Mouse (Mus musculus): ENCODE results near the gene Zfp663. TPM values are rescaled to one million over a fixed set of nuclear protein-coding genes. Genes with fewer than 3 reads are reported as not detected.

The Zfp663 gene
- total and polyA plus RNA-seq, 3 experiments = 0.18 TPM; not detected in 2

DNA sequence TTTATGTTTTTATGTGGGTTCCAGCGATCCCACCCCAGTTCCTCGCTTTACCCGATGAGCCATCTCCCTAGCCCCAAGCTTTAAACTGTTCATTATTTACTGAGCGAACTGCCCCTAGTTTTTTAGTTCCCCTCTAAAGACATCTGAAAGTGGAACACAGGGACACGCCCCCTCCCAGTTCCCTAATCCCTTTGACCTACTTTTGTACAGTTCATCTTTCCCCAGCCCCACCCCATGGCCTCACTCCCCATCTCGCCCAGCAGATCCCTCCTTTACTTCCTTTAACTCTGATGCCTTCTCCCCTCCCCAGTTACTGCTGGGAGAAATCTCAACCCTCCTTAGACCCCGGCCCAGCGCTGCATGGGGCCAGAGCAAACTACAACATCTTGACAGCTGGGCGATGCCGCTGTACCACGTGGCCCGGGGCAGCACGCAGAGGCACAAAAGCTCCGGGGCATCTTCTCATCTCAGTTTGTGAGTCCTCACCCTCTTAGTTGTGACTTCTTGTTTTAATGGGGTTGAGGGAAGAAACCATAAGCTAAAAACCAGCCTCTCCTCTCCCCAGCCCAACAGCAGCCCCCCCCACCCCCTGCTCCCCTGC, 35.8 kb downstream of the Zfp663 start:
- Histone ChIP-seq H3K36me3 (ENCODE audit: control insufficient read depth in 1 of 2, insufficient read depth in 2 of 2, low read length in 2 of 2) (peaks cover 0 to 14% of the 10 kb centered on the region in 2 experiments; a peak in 2 of 4 replicates), H3K79me2 (ENCODE audit: control insufficient read depth, insufficient read depth, low read length, poor library complexity) (no peaks in the 10 kb centered on the region), H3K9me3 (replicated peaks; ENCODE audit: insufficient read depth, low read length) (no peaks in the 10 kb centered on the region), H3K27ac (ENCODE audit: control insufficient read depth, low read depth, low read length) (no peak overlapping the region), H3K4me3 (ENCODE audit: control insufficient read depth in 1 of 2, insufficient read depth in 1 of 2, low read depth in 2 of 2, low read length in 2 of 2) (peak overlapping the region in 1 of 2 experiments; percentile 12; a peak in 2 of 4 replicates), H3K27me3 (ENCODE audit: control insufficient read depth in 1 of 2, insufficient read depth in 2 of 2, low read length in 2 of 2) (no peaks in the 10 kb centered on the region), H3K9ac (ENCODE audit: control insufficient read depth, low read depth, low read length, poor library complexity, severe bottlenecking) (0 out of 2 replicates have a peak overlapping the region, but pooled peaks have one; percentile 18), H3K4me1 (ENCODE audit: control insufficient read depth in 1 of 2, insufficient read depth in 2 of 2, low read length in 2 of 2) (peaks cover 0 to 37% of the 10 kb centered on the region in 2 experiments; a peak in 3 of 4 replicates)
- peak; percentile 61 for DNase-seq (ENCODE audit: low read depth, low spot score)
- TF ChIP-seq MXI1 (IDR thresholded peaks at IDR 0.05; ENCODE audit: low read depth, low read length) = peak; percentile 62
- TF ChIP-seq MAX (IDR thresholded peaks at IDR 0.05; ENCODE audit: low read length) = no peak
- peak; percentile 75 for TF ChIP-seq USF1 (IDR thresholded peaks at IDR 0.05; ENCODE audit: low read depth, low read length)
- TF ChIP-seq SIN3A (IDR thresholded peaks at IDR 0.05; ENCODE audit: low read length) = peak; percentile 31; the same call in 1 of the 2 replicates
- no peak for TF ChIP-seq ZKSCAN1 (IDR thresholded peaks at IDR 0.05; ENCODE audit: low read depth, low read length)
- TF ChIP-seq E2F4 (IDR thresholded peaks at IDR 0.05; ENCODE audit: borderline replicate concordance, low read depth, low read length) = no peak
- TF ChIP-seq USF2 (IDR thresholded peaks at IDR 0.05; ENCODE audit: borderline replicate concordance in 1 of 2, insufficient read depth in 1 of 2, low read depth in 1 of 2, low read length in 2 of 2) = 0 out of 4 replicates have a peak, but pooled peaks of 1 of the 2 experiments have one; percentile 11

DNA sequence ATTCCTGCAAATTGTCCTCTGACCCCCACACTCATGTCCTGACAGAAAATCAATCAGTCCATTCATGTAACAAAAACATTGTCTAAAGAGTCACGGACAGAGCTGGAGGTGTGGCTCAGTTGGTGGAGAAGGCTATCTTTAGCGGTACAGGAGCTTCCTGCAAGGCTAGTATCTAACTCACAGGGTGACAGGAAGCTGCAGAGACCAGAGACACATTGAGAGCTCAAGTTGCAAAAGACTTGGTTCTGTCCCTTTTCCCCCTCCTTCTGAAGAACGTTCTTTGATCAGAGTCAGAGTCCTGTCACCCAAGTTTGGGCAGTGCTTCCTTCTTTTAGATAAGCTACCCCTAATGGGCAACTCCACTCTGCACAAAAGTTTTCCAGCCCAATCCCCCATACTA, 38.8 kb downstream of the Zfp663 start:
- Histone ChIP-seq H3K9ac (ENCODE audit: control insufficient read depth, low read depth, low read length, poor library complexity, severe bottlenecking) (no peak overlapping the region), H3K27ac (ENCODE audit: control insufficient read depth, low read depth, low read length) (peak overlapping the region; percentile 14; the same call in 1 of the 2 replicates), H3K9me3 (replicated peaks; ENCODE audit: insufficient read depth, low read length) (no peaks in the 10 kb centered on the region), H3K4me3 (ENCODE audit: control insufficient read depth in 1 of 2, insufficient read depth in 1 of 2, low read depth in 2 of 2, low read length in 2 of 2) (peak overlapping the region; percentile 5 to 31; a peak in 2 of 4 replicates), H3K27me3 (ENCODE audit: control insufficient read depth in 1 of 2, insufficient read depth in 2 of 2, low read length in 2 of 2) (no peaks in the 10 kb centered on the region), H3K36me3 (ENCODE audit: control insufficient read depth in 1 of 2, insufficient read depth in 2 of 2, low read length in 2 of 2) (peaks cover 0 to 22% of the 10 kb centered on the region in 2 experiments; a peak in 2 of 4 replicates), H3K4me1 (ENCODE audit: control insufficient read depth in 1 of 2, insufficient read depth in 2 of 2, low read length in 2 of 2) (peaks cover 0 to 42% of the 10 kb centered on the region in 2 experiments; a peak in 3 of 4 replicates), H3K79me2 (ENCODE audit: control insufficient read depth, insufficient read depth, low read length, poor library complexity) (peaks cover 10% of the 10 kb centered on the region)
- DNase-seq (ENCODE audit: low read depth, low spot score) = peak; percentile 70
- no peak for TF ChIP-seq MEF2A (IDR thresholded peaks at IDR 0.05; ENCODE audit: extremely low read depth, insufficient replicate concordance, low read depth, low read length, poor library complexity, severe bottlenecking)
- TF ChIP-seq CTCF (IDR thresholded peaks at IDR 0.05 in 2 of 3, conservative IDR thresholded peaks at IDR 0.05 in 1 of 3; ENCODE audit: control insufficient read depth in 1 of 3, insufficient read depth in 1 of 3, low read depth in 2 of 3, low read length in 3 of 3, poor library complexity in 1 of 3, severe bottlenecking in 1 of 3) = no peak
- peak in 1 of 2 experiments; percentile 57 for TF ChIP-seq EP300 (IDR thresholded peaks at IDR 0.05; ENCODE audit: low read depth in 1 of 2, low read length in 2 of 2)
- peak; percentile 79 for TF ChIP-seq TAL1 (IDR thresholded peaks at IDR 0.05; ENCODE audit: low read length)
- no peak for TF ChIP-seq UBTF (IDR thresholded peaks at IDR 0.05; ENCODE audit: borderline replicate concordance, insufficient read depth, low read depth, low read length)
- TF ChIP-seq SIN3A (IDR thresholded peaks at IDR 0.05; ENCODE audit: low read length) = no peak
- no peak for TF ChIP-seq NELFE (IDR thresholded peaks at IDR 0.05; ENCODE audit: low read depth, low read length)
- no peak for TF ChIP-seq SMC3 (IDR thresholded peaks at IDR 0.05; ENCODE audit: low read depth, low read length)
- TF ChIP-seq ZNF384 (IDR thresholded peaks at IDR 0.05; ENCODE audit: low read depth, low read length) = no peak
- TF ChIP-seq GABPA (IDR thresholded peaks at IDR 0.05; ENCODE audit: low read depth, low read length) = no peak
- TF ChIP-seq BHLHE40 (IDR thresholded peaks at IDR 0.05; ENCODE audit: borderline replicate concordance, low read depth, low read length) = no peak
- no peak for TF ChIP-seq MAX (IDR thresholded peaks at IDR 0.05; ENCODE audit: low read length)
- TF ChIP-seq CHD2 (IDR thresholded peaks at IDR 0.05; ENCODE audit: low read length) = no peak
- no peak for TF ChIP-seq HCFC1 (IDR thresholded peaks at IDR 0.05; ENCODE audit: low read depth, low read length)
- peak; percentile 46; the same call in 1 of the 2 replicates for TF ChIP-seq GATA1 (IDR thresholded peaks at IDR 0.05; ENCODE audit: low read depth, low read length)
- TF ChIP-seq MAZ (IDR thresholded peaks at IDR 0.05; ENCODE audit: low read depth, low read length) = no peak
- no peak for TF ChIP-seq KAT2A (conservative IDR thresholded peaks at IDR 0.05; ENCODE audit: low read depth, low read length)
- TF ChIP-seq TBP (IDR thresholded peaks at IDR 0.05; ENCODE audit: low read depth, low read length) = no peak
- TF ChIP-seq CHD1 (IDR thresholded peaks at IDR 0.05; ENCODE audit: low read depth, low read length) = no peak
- no peak for TF ChIP-seq E2F4 (IDR thresholded peaks at IDR 0.05; ENCODE audit: borderline replicate concordance, low read depth, low read length)
- TF ChIP-seq USF1 (IDR thresholded peaks at IDR 0.05; ENCODE audit: low read depth, low read length) = no peak
- no peak for TF ChIP-seq MAFK (IDR thresholded peaks at IDR 0.05; ENCODE audit: borderline replicate concordance, low read depth, low read length)
- TF ChIP-seq POLR2A (IDR thresholded peaks at IDR 0.05; ENCODE audit: control insufficient read depth in 1 of 2, insufficient read depth in 1 of 2, low read depth in 1 of 2, low read length in 2 of 2, poor library complexity in 1 of 2) = no peak
- 0 out of 2 replicates have a peak, but pooled peaks have one; percentile 20 for TF ChIP-seq ETS1 (IDR thresholded peaks at IDR 0.05; ENCODE audit: low read depth, low read length)
- TF ChIP-seq ELF1 (IDR thresholded peaks at IDR 0.05; ENCODE audit: low read depth, low read length) = no peak
- TF ChIP-seq ZC3H11A (IDR thresholded peaks at IDR 0.05; ENCODE audit: low read depth, low read length) = no peak
- no peak for TF ChIP-seq MYC (IDR thresholded peaks at IDR 0.05; ENCODE audit: low read depth, low read length)

Data from MEL (cell line).